Mouse (Mus musculus): ENCODE data around the gene Olfr1259.
"Not testable (repeated sequence)": the region's sequence is repeated elsewhere in the genome, so short reads cannot be mapped to it uniquely, and the experiment has no call there.

Olfr1259 gene

DNA sequence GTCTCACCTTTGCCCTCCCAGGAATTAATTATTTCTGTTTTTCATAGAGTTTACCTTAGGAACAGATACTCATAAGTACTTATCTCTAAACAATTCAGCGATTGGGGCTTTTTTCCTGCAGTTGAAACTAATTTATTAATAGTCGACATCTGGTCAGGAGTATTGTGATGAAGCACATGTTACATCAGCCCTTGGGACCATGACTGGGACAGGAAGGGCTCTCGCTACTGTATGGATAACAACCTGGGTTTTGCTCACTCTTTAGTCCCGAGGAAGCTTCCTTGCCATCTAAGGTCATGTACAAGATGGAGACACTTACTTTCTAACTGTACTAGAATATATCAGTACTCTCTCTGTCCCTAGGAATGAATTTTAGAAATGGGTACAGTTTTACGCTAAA is at the start of gene Olfr1259:
Gene Olfr1259 (minus strand): TSS at position 101 of the 400 bp plus-strand sequence.
- DNase-seq (ENCODE audit: low spot score in 2 of 2), result no peak

DNA sequence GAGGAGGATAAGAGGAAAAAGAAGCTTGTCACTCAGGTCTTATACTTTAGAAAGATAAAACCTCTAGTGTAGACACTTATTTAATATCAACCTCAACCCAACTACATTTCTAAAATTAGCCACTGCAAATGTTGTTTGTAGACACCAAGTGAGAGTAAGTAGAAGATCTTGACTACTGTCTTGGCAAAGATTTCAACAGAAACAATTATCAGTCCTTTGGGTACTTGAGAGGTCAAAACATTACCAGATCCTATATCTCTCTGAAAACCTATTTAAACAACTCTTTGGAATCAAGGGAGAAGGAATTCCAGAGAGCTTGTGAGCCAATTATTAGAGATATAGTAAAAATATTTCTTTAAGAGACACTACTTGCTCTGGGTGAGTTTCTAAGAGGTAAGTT is 42.5 kb upstream of the Olfr1259 start, which contains the start of gene Olfr1261:
Gene Olfr1261 (plus strand): TSS at position 301 of the 400 bp plus-strand sequence.
- DNase-seq (ENCODE audit: low spot score in 2 of 2), result no peak

DNA sequence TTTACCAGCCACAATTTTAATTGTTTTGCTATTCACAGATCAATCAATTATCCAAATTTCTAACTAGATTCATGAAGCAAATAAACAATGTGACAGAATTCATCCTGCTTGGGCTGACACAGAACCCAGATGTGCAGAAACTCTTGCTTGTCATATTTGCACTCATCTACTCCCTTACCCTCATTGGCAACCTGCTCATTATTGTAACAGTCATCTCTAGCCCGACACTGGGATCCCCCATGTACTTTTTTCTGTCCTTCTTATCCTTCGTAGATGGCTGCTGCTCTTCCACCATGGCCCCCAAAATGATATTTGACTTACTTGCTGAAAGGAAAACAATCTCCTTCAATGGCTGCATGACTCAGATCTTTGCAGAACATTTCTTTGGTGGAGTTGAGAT is 29.2 kb upstream of the Olfr1259 start:
- no peak for DNase-seq (ENCODE audit: low spot score in 2 of 2)

DNA sequence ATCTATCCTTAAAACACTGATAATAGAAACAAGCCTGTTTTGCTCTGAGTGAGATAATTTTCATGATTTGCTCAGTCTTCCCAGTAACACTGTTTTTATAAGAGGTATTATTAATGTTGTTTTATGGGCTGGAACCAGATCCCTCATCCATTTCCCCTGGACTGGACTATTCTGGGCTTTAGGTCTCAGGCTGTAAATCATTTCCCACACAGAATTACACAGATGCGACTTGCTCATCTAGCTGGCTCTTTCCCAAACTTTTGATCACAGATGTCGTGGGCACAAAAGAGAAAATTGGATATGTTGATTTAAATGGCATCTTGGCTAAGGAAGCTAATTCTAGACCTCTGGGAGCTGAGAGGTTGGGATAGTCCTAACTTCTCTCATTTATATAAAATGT is 25.7 kb upstream of the Olfr1259 start, which contains the start of gene Olfr1260:
Gene Olfr1260 (plus strand): TSS at position 157 of the 400 bp plus-strand sequence.
- no peak for DNase-seq (ENCODE audit: low spot score in 2 of 2)

DNA sequence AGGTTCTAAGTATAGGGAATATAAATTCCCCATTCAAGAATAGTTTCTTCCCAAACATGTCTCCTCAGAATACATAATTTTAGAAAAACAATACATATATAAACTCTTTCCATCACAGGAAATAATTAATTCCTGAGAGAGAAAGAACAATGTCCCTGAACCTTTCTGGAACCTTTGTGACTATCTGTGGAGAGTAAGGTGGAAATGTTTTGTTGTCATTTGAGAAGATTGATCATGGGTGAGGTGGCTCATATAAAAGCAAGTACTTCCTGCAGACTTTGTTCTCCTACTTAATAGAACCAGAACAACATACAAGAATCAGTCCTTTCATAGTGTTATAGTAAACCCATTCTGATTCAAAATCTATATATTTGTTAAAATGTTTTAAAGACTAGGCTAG is 21.5 kb downstream of the Olfr1259 start, which contains the start of gene Olfr1258:
Gene Olfr1258 (plus strand): TSS at position 301 of the 400 bp plus-strand sequence.
- no peak for DNase-seq (ENCODE audit: low spot score in 2 of 2)

DNA sequence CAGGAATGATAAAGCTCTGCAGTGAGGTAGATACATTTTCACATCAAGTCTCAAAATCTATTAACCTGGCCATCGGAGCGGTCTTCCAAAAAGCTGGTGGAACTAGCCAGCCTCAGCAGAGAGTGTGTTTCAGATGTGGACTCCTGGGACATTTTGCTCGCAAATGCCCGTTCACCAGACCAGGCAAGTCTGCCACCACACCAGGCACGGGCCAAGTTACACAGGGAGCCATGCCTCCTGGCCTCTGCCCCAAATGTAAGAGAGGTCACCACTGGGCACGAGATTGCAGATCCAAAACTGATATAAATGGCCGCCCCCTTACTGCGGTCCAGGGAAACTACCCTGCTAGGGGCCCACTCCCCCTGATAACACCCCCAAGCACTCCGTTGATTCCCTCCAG is 35.8 kb downstream of the Olfr1259 start:
- DNase-seq (ENCODE audit: low spot score in 2 of 2), result not testable (repeated sequence)
